Mouse (Mus musculus) liver, adult 2 months (tissue): ENCODE measurements around the gene Gm20538. TPM values are rescaled to one million over a fixed set of nuclear protein-coding genes. Genes with fewer than 3 reads are reported as not detected.

Experiments used
- DNase-seq: peaks from one replicate; pipeline ENCODE4 v3.0.0-alpha.2; 2011; ENCODE audit warnings: low read depth, low spot score; ENCODE audit errors: extremely low read depth
- H3K27ac ChIP-seq: fragments of 200-500 bp; replicated peaks from 2 replicates; pipeline ENCODE4 v1.5.1; 2012; ENCODE audit warnings: low read depth, mild to moderate bottlenecking, control low read depth, inconsistent platforms, low read length; ENCODE audit not compliant: insufficient read depth
- H3K27me3 ChIP-seq: fragments of 200-500 bp; 2 replicates; pipeline ENCODE4 v1.6.1; 2012; ENCODE audit warnings: mild to moderate bottlenecking, moderate library complexity, low read length, inconsistent platforms; ENCODE audit not compliant: control insufficient read depth, insufficient read depth
- H3K36me3 ChIP-seq: fragments of 200-500 bp; 2 replicates; pipeline ENCODE4 v1.6.1; 2012; ENCODE audit warnings: low read length, inconsistent platforms; ENCODE audit not compliant: control insufficient read depth, insufficient read depth
- H3K4me1 ChIP-seq: fragments of 200-500 bp; 2 replicates; pipeline ENCODE4 v1.6.1; 2011; ENCODE audit warnings: low read length; ENCODE audit not compliant: control insufficient read depth, insufficient read depth
- H3K4me3 ChIP-seq: fragments of 200-500 bp; 2 replicates; pipeline ENCODE4 v1.5.1; 2011; ENCODE audit warnings: low read depth, mild to moderate bottlenecking, control low read depth, low read length, moderate library complexity; ENCODE audit not compliant: insufficient read depth
- H3K79me2 ChIP-seq: fragments of 200-500 bp; 2 replicates; pipeline ENCODE4 v1.6.1; 2012; ENCODE audit warnings: inconsistent platforms, mild to moderate bottlenecking, low read length, moderate library complexity; ENCODE audit not compliant: control insufficient read depth, insufficient read depth
- H3K9ac ChIP-seq: fragments of 200-500 bp; 2 replicates; pipeline ENCODE4 v1.6.1; 2012; ENCODE audit warnings: low read depth, mild to moderate bottlenecking, control low read depth, inconsistent platforms, low read length
- CTCF ChIP-seq: fragments of 200-500 bp; IDR thresholded peaks from 2 replicates; pipeline ENCODE4 v1.5.1; 2011; ENCODE audit warnings: low read depth, low read length, control low read depth
- POLR2A ChIP-seq: fragments of 200-500 bp; IDR thresholded peaks from 2 replicates; pipeline ENCODE4 v1.6.1; 2011; ENCODE audit warnings: low read length, control low read depth; ENCODE audit not compliant: insufficient read depth; ENCODE audit errors: extremely low read depth
- WGBS: fragments of 180-500 bp; shearing (Covaris S2); methylation state at CpG from one replicate; pipeline ENCODE4 v1.1.7; 2018; 5-methylcytosine and 5-hydroxymethylcytosine counted together
- polyA plus RNA-seq: library from polyadenylated mRNA; depleted of rRNA; stranded (reverse); fragments of >200 nt; gene quantifications from 2 replicates; pipeline ENCODE4 v1.2.3, GENCODE M21; 2012; rRNA removed
- total RNA-seq: library from RNA; depleted of rRNA; stranded (reverse); fragments of >200 nt; gene quantifications from 2 replicates; pipeline ENCODE4 v1.2.3, GENCODE M21; 2014; rRNA removed

The Gm20538 gene
- total RNA-seq = not detected in 2 replicates
- polyA plus RNA-seq = not detected in 2 replicates

DNA sequence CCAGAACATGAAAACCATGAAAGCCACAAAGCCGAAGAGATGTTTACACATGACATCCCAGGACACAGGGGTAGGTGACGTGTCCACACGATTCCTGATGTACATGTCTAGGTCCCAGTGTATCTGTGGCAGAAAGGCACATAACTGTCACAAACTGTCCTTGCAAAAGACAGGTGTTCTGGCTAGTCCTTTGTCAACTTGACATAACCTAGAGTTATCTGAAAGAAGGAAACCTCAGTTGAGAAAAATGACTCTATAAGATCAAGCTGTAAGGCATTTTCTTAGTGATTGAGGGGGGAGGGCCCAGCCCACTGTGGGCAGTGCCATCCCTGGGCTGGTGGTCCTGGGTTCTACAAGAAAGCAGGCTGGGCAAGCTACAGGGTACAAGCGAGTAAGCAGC lies at the start of gene Gm20538:
Gene Gm20538 (minus strand): TSS at position 101 of the 400 bp plus-strand sequence.
- DNase-seq = no peak
- peaks cover 4% of the 10 kb centered on the region for H3K4me1 ChIP-seq
- no peak within 1 kb of the TSS for H3K27ac ChIP-seq
- H3K36me3 ChIP-seq = peaks cover 25% of the 10 kb centered on the region
- no peak for TF ChIP-seq POLR2A
- TF ChIP-seq CTCF = no peak
- no peak within 1 kb of the TSS for H3K4me3 ChIP-seq
- H3K27me3 ChIP-seq = no peaks in the 10 kb centered on the region
- no peak within 1 kb of the TSS for H3K9ac ChIP-seq
- H3K79me2 ChIP-seq = peaks cover 9% of the 10 kb centered on the region; the same call in 1 of the 2 replicates
- 95% methylated on average over 4 of the region's 4 CpGs for WGBS

DNA sequence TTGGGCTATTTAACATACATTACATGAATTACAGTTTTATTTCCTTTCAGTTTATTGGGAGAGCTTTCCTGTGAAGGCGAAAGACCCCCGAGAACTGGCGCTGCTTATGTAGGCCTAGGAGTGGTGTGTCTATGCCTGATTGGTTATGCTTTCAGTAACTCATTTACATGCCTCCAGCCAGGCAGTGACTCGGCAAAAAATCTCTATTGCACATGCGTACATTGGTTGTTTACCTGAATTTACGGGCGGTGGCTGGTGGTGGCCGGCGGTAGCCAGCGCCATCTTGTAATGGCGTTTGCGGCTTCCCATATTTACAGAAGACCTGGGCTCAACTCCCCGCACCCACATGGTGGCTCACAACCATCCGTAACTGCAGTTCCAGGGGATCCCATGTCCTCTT lies 41.5 kb upstream of the Gm20538 start:
- DNase-seq = no peak
- TF ChIP-seq POLR2A = no peak
- no peak for TF ChIP-seq CTCF
- Histone ChIP-seq H3K4me1 (no peaks in the 10 kb centered on the region), H3K27ac (no peak overlapping the region), H3K36me3 (no peaks in the 10 kb centered on the region), H3K27me3 (peaks cover 3% of the 10 kb centered on the region; the same call in 1 of the 2 replicates), H3K4me3 (no peak overlapping the region), H3K9ac (no peak overlapping the region), H3K79me2 (no peaks in the 10 kb centered on the region)
- WGBS = 97% methylated on average over 14 of the region's 14 CpGs

DNA sequence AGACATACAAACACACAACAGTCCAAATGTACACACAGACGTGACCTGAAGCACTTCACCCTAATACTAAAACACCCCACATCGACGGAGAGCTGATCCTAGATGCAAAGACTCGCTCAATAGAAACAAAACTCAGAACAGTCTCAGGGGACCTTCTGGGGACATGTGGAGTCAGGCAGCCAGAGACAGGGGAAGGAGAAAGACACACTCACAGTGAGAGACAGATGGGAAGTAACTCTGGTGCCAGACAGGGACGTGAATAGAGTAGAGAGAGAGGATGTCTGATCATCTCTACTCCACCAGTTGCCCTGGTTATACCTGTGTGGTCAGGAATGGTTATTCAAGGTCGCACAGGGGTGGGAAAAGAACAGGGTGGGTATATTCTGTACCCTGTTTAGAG lies 39.0 kb upstream of the Gm20538 start:
- H3K4me1 ChIP-seq = no peaks in the 10 kb centered on the region
- H3K9ac ChIP-seq = no peak overlapping the region
- DNase-seq = no peak
- no peaks in the 10 kb centered on the region for H3K36me3 ChIP-seq
- H3K4me3 ChIP-seq = no peak overlapping the region
- no peak overlapping the region for H3K27ac ChIP-seq
- 79% methylated on average over 6 of the region's 6 CpGs for WGBS
- H3K79me2 ChIP-seq = no peaks in the 10 kb centered on the region
- TF ChIP-seq POLR2A (no peak), CTCF (no peak)
- H3K27me3 ChIP-seq = peaks cover 3% of the 10 kb centered on the region; the same call in 1 of the 2 replicates

DNA sequence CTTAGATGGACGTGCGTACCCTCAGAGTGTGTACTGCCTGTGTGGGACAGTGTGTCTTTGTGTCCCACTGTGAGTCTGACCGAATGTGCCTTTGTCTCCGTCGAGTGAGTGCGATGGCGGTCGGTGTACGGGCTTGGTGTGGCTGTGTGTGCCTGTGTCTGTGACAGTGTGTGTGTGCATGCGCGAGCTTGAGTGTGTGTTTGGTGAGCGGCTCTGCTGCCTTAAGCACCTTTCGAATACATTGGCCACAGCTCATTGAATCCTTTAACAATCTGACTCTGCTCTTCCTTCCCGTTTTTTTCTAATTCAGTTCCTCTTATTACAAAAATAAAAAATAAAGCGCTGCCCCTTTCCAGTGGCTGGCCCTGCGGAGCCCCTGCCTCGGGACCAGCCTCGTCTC lies 38.4 kb upstream of the Gm20538 start:
- DNase-seq = no peak
- WGBS = 87% methylated on average over 18 of the region's 18 CpGs
- H3K9ac ChIP-seq = no peak overlapping the region
- H3K4me1 ChIP-seq = no peaks in the 10 kb centered on the region
- TF ChIP-seq CTCF (no peak), POLR2A (no peak)
- H3K36me3 ChIP-seq = no peaks in the 10 kb centered on the region
- peaks cover 3% of the 10 kb centered on the region; the same call in 1 of the 2 replicates for H3K27me3 ChIP-seq
- H3K79me2 ChIP-seq = no peaks in the 10 kb centered on the region
- no peak overlapping the region for H3K4me3 ChIP-seq
- H3K27ac ChIP-seq = no peak overlapping the region

DNA sequence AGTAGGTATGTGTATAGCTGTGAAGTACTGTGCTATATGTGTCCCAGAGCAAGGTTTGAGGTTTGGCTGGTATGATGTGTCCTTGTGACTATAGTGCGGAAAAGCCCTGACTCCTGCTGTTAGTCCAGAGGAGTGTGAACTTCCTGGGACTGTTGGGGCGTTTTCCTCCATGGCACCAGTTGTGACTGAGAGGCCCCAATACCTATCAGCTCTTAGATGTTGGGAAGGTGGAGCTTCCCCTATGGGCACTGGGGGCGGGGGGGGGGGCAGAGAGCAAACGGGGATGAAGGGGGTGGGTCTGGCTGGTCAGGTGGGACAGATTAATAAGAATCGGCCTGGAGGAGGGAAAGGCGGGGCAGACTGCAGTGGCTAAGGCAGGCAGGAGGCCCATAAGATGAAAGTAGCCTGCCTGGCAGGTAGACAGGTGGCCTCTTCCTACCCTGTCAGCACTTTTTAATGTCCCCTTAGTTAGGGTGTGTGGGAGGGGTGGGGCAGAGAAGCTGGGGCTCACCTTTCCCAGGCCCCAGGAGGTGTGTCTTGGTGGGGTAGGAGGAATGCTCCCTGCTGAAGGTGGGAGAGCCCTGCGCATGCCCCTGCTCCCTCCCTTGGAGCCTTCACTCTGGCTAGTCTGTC lies 37.1 kb upstream of the Gm20538 start:
- H3K79me2 ChIP-seq = no peaks in the 10 kb centered on the region
- H3K36me3 ChIP-seq = no peaks in the 10 kb centered on the region
- no peaks in the 10 kb centered on the region for H3K4me1 ChIP-seq
- DNase-seq = no peak
- WGBS = 62% methylated on average over 7 of the region's 7 CpGs
- H3K4me3 ChIP-seq = no peak overlapping the region
- H3K27ac ChIP-seq = no peak overlapping the region
- no peak for TF ChIP-seq POLR2A
- no peak for TF ChIP-seq CTCF
- no peak overlapping the region for H3K9ac ChIP-seq
- H3K27me3 ChIP-seq = peaks cover 7% of the 10 kb centered on the region; the same call in 1 of the 2 replicates

DNA sequence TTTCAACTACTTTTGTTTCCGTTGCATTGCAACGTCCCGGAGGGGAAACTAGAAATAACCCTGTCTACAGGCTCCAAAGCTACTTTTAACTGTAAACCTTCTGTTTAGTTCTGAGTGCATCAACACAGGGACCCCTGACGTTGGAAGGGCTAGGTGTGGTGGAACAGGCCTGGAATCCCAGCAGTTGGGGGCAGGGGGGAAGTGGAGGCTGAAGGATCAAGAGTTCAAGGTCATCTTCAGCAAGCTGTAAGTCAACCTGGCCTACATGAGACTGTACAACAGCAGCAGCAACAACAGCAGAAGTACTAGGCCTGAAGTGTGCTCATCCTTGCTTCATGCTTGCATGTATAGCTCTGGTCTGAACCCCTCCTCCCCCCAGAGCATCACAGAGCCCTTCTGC lies 35.4 kb upstream of the Gm20538 start:
- Histone ChIP-seq H3K27ac (no peak overlapping the region), H3K79me2 (no peaks in the 10 kb centered on the region), H3K27me3 (peaks cover 7% of the 10 kb centered on the region; the same call in 1 of the 2 replicates), H3K9ac (no peak overlapping the region), H3K4me3 (no peak overlapping the region), H3K36me3 (no peaks in the 10 kb centered on the region), H3K4me1 (no peaks in the 10 kb centered on the region)
- 53% methylated on average over 4 of the region's 4 CpGs for WGBS
- TF ChIP-seq POLR2A = no peak
- no peak for TF ChIP-seq CTCF
- no peak for DNase-seq
